Mouse (Mus musculus) cerebellum, adult 2 months (tissue): ENCODE measurements at regions not wholly inside any gene's neighbourhood (a gene's known extent, or its start where the extent isn't known, plus 50 kb on each side); places are given as distances from the start of the nearest gene placed in this dataset.

Experiments
- CTCF ChIP-seq: fragments of 200-500 bp; IDR thresholded peaks from 2 replicates; pipeline ENCODE4 v1.5.1; 2011; ENCODE audit warnings: low read depth, mild to moderate bottlenecking, control low read depth, low read length, moderate library complexity, borderline replicate concordance; ENCODE audit not compliant: insufficient read depth
- POLR2A ChIP-seq: fragments of 200-500 bp; IDR thresholded peaks from 2 replicates; pipeline ENCODE4 v1.6.1; 2011; ENCODE audit warnings: low read length, control low read depth, borderline replicate concordance; ENCODE audit not compliant: insufficient read depth

DNA sequence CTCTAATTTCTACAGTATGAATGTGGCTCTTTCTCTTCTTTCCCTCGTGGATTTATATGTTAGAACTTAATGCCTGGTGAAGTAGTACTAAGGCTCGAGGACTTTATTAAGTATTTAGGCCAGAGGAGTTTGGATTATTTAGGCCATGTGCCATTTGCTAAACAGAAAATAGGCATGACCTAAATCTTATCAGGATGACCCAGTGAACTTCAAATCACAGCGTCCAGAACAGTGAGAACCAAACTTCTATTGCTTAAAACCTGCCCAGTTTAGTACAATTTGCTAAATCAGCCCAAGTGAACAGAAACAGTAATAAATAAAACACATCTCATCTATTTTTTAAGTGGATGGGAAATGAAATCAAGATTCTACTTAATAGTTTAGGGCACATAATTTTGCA lies 893.8 kb downstream of the Pcdh17 start:
- TF ChIP-seq CTCF = no peak
- no peak for TF ChIP-seq POLR2A
